Mouse (Mus musculus): ENCODE data around the gene Tln2. TPM values are rescaled to one million over a fixed set of nuclear protein-coding genes. Genes with fewer than 3 reads are reported as not detected.

Tln2 gene
- total RNA-seq, 1 experiment from 2014 or later: 30.4 TPM

DNA sequence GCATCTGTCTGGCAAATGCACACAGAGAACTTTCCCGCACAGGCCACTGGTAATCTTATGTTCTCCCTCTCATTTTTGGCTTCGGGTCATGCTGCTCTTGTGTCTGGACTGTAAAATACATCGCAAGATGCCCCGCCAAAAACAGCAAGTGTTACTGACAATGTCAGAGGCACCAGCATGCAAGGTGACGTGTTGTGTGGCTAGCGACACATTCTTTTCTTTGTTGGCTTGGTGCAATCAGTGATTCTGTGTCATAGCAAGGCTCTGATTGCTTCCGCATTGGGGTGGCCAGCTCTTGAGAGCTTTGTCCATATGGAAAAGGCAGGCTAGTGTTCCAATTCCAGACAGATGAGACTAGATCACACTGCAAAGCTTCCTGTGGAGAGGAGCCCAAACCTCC is 288.8 kb downstream of the Tln2 start:
- DNase-seq: no peak

DNA sequence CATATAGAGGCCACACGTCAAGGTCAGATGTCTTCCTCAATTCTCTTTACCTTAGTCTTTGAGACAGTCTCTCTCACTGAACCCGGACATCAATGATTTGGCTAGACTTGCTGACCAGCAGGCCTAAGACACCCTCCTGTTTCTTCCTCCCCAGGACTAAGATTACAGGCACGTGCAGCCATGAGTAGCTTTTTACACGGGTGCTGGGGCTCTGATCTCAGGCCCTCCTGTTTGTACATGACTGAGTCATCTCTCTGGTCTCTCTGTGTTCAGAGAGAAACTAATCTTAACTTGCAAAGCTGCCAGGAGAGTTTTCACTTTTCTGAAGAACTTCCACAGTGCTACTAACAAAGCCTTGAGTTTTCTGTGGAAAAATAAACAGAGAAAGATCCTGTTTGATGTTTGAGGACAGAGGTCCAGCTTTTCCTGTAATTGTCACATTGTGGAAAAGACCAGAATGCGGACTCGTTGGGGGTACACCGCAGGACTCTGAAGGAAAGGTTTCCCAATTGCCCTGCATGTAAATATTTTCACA is 289.4 kb downstream of the Tln2 start:
- no peak for DNase-seq

DNA sequence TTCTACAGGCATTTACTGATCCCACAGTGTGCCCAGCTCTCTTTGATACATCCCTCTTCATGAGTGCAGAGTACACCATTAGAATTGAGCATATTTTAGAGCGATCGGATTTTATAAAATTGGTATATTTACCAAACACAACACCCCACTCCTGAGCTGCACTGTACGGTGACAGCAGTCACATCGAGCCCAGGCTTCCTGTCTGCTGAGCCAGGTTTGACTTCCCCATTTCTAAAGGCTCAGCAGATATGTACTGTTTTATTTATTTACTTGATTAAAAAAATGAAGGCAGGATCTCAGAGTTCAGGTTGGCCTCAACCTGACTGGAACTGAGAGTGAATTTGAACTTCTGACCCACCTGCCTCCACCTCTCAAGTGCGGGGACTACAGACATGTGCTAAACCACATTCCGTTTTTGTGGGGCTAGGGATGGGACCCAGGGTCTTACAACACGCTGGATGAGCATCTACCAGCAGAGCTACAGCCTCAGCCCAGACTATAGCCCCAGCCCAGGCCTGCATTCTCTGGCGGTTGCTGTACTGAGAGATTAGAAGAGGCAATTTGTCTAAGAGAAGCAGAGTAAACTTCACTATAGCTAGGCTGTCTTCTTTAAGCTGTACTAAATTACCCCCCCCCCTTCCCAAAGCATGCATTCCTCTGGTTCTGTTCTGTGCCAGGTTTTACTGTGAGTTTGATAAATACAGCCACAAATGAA is 292.1 kb downstream of the Tln2 start:
- DNase-seq: no peak

DNA sequence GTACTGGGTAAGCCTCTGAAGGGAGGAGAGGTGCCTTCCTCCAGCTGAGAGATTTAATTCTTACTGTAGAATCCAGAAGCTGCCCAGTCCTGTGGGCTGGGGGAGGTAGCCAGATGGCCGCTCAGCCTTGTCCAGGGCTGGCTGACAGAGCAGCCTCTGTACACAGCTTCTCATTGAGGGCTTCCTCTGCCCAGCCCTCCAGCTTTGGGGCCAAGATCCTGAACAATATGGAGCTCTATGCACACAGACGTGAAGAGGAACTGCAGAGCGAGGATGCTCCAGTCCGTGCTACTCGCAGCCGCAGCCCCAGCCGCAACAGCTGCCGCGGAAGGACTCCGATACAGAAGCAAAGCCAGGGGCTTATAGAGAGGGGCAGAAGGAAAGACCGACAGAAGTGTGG is 294.0 kb downstream of the Tln2 start:
- no peak for DNase-seq

DNA sequence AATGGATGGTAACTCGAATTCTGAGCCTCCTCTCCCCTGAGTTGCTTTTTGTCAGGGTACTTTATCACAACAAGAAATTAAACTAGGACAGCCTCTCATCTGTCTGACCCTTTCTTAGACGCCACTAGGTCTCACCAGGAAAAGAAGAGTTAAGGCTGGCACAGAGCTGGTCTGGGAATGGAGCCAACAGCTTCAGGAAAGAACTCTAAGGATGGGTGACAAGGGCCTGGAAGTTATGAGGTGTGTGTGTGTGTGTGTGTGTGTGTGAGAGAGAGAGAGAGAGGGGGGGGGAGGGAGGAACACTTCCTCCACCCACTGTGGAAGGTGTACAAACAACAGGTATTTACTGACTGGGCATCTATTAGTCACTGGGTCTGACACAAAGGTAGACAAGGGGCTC is 294.6 kb downstream of the Tln2 start:
- DNase-seq: peak; percentile 21

DNA sequence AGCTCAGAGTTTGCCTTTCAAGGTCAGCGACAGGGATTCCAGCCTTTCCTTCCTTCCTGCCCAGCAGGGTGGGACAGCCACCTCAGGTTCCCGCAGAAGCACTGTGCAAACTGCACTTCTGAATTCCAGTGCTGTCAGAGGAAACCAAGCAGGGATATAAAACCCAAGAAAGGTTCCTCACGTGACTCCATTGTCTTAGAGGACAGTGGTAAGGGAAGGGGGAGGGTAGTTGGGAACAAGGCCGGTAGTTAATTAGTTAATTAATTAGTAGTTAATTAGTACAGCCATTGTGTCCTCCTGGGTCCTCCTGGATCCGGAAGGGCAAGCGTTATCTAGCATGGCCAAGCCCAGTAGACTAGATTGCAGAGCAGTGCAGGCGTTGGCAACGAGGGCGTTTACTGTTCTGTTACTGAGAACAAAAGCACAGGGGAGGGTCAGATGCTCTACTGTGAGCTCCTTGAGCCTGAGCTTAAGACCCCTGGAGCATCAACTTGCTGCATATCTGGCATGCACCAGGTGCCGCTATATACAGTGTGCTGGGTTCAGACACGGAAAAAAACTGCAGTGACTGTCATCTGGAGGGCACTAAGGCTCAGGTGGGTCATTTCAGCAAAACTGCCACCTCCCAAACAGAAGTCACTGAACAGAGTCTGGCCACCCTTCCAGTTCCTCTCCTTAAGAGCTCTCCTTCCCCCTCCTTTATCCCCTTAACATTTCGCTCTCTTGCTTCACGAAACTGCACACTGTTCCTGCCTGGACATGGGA is 298.5 kb downstream of the Tln2 start:
- DNase-seq: no peak

DNA sequence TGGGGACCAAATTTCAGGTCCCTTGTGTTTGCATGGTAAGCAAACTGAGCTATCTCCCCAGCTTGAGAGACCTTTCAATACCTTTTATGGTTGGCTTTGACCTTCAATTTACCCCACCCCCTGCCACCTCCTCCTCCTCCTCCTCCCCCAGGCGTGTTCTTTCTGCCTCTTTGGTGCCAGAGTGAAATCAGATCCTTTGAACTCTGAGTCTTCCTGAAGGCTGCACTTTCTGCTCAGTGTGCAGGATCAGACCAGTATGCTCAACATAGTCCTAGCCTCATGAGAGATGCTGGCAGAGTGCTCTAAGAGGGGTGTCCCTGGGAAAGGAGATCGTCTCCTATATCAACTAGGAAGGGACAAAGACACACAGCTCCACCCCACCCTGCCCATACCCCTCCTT is 309.4 kb downstream of the Tln2 start:
- DNase-seq: no peak

DNA sequence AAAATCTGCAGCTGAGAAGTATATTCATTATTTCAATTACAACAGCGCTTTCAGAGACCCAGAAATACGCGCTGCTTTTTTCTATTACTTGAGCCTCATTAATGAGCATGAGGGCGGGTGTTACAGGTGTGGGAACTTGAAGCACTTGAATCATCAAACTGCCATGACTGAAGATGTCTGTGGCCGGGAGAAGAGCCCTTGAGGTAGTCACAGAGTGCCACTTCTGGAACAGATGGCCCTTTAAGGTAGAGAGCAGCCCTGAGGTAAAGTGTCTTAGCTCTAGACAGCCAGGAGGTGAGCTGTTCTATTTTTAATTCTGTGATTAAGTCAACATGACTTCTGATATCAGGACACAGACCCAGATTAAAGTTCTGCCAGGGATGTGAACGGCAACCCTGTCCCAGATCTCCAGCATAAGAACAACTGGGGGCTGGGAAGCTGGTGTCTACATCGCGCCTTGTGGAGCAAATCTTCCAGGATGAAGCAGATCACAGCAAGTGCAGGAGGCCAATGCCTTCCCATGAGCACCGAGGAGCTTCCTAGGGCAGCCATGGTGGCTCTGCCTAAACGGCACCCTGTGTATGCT is 312.0 kb downstream of the Tln2 start:
- DNase-seq: no peak

DNA sequence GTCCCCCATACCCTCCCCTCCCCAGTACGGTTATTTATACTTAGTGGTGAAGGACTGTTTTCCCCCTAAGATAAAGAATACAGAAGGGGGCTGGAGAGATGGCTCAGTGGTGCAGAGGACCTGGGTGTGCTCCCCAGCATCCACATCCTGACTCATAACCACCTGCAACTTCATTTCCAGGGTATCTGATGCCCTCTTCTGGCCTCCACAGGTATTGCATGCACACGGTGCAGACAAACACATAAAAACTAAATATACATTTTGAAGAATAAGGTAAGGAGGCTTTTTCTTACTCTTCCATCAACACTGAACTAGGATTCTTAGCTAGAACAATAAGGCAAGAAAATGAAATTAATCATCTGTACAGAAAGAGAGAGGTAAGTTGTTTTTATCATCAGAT is 314.2 kb downstream of the Tln2 start:
- no peak for DNase-seq

DNA sequence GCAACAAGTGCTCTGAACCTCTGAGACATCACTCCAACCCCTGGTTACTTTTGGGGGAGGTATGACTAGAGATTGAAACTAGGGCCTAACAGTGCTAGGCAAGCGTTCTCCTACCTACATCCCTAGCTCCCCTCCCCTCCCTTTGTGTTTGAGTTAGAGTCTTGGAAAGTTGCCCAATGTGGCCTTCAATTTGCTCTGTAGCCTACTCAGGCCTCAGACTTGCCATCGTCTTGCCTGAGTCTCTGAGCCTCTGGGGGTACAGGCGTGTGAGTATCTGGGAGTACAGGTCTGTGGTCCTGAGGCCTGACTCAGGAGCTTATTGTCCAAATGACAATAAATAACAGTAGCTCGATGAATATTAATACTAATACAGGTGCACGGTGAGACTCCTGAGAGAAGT is 317.8 kb downstream of the Tln2 start:
- no peak for DNase-seq

DNA sequence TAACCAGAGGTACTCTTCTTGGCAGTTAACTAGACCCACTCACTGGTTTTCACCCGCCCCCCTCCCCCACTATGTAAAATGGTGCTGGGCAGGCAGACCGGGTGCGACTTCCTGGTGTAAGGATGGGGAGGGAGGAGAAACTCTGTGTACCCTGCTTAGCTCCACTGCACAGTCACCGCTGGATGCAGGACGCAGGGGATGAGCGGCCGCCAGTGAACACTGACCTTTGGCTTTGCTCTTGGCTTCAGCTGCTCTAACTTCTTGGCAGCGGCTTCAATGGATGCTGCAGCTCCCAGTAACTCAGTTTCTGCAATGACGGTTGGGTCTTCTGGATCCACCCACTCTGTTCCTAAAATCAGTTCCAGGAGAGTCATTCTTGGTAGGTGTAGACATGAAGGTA is 319.0 kb downstream of the Tln2 start:
- DNase-seq: peak; percentile 46

DNA sequence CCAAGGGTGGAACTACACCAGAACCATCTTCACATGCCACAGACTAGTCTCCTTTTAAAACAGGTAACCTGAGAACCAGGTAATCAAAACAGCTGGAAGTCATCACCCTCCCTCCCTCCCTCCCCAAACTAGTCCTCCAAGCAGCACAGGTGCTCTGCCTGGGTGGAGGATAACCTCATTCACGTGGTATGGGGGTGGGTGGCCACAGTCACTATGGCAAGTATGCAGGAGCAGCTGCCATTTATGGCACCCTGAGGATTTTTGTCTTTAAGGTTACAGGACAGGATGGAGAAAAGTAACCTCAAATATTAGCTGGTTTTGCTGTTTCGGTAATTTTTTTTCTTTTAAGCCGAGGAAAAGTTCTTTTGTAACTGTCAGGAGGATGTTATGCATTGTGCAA is 322.5 kb downstream of the Tln2 start:
- DNase-seq: no peak

DNA sequence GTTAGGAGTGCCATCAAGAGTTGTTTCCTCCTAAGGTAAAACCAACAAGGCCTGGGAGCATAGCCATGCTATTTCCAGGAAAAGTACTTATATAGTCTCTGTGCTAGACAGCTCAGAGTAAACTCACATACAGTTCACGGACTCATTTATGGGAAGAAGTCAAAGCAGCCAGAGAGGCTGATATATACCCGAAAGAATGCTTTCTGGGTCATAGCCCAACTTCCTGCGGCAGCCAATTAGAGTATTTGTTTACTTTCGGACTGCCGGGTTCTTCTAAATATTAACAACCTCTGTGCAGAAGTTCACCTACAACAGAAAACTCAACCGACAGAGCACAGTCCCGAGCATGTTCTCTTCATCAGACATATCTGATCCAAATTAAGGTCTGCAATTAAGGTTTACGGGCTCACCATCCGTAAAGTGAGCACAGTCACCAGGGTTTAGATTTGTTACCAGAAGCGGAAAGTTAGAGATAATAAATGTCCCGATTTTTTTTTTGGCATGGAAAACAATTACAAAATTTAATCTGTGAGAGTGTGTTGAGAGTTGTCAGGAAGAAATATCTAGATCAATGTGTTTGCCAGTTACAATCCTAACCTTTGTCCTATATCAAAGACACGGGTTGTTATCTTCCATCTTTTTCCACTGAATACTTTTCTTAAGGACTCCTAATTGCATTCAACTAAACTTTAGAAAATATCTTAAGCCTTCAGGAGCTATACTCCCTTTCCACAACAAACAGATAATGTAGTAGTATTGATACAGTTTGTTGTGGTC is 323.9 kb downstream of the Tln2 start:
- DNase-seq: no peak

DNA sequence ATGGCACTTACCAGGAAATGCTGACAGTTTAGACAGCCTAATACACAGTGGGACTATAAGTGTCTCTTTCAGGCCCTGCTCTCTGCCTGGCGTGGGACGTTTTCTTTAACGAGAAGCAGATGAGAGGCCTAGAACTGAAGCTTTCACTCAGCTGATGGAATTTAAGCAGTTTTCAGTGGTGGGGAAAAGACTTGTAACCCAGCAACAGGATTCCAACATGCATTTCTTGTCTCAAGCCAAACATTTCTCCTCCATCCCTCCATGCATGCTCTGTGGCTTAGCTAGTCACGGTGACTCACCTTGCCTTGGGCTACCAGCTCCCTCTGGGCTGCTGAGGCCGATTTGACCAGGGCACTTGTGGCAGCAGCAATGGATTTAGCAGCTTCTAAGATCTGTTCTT is 330.5 kb downstream of the Tln2 start:
- DNase-seq: no peak

DNA sequence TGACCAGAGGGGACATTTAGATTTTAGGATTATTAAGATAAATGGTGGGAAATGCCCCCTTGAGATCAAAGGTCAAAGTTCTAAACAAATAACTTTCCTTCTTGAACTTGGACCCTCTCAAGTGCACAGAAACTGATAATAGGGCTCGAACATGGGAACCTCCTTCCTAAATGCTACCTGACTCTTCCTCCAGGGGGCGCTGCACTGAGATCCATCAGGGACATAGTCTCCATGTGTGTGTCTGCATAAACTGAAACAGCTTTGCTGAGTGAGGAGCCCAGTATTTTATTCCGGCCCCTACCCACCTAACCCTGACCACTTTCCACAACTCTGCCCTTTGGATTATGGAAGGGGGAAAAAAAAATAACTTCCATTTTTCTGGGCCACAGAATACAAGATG is 339.1 kb downstream of the Tln2 start:
- peak; percentile 28 for DNase-seq

DNA sequence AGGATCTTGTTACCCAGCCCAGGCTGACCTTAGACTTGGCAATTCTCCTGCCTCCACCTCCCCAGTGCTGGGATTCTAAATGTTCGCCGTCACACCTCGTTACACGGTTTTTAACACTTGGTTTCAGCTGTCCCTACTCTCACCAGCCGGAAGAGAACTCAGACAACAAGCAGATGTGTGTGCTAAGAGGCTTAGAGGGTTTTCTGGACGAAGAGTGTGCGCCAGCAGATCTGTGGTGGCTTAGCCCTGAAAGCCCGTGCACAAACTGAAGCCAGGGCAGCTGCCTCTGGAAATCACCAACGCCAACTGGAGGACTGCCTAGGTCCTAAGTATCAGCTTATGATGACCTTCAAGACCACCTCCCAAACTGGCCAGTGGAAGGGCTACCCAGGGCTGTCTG is 341.5 kb downstream of the Tln2 start:
- DNase-seq: no peak

DNA sequence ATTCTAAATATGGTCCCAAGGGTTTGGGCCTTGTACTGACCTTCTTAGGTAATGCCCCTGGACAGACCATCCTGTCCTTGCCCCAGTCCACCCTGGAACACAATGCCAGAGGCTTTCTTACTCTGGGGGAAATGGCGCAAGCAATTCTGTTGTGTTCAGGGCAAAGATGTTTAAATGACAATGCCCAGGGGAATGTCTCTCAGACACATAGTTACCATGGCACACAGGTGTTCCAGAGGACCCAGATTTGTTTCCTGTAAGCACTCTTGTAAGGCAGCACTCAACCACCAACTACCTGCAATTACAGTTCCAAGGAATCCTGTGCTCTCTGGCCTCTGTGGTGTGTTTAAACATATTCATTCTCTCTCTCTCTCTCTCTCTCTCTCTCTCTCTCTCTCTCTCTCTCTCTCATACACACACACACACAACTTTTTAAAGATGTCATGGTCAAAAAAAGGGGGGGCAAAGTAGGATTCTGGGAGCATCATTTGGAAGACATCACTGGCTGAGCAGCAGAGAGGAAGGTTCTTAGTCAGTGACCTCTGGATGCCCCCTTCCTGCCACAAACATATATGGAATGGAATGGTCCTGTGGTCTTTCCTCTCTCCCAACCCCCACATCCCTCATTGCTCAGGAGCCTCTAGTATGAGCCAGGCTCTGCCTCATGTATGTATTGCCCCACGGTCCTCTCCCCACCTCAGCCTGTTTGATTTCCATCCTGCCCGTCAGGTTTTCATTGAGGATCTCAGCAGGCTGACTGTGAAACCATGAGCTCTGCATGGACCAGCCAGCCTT is 345.1 kb downstream of the Tln2 start:
- no peak for DNase-seq

DNA sequence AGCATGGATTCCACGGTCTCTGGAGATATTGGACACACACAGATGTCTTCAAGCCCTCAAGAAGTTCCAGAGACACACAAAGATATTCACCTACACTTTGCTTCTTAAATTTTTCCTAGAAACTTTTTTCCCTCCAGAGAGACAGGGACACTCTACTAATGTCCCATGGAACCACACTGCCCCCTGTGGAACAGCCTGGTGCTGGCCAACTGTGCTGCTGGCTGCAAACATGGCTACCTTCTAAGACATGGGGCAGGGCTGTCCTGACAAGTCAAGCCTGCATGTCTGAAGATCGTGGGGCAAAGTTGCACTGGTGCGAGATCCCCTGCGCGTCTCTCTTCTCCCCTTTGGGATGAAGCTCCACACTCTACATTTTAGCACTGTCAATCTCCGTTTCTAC is 346.2 kb downstream of the Tln2 start:
- DNase-seq: peak; percentile 80

DNA sequence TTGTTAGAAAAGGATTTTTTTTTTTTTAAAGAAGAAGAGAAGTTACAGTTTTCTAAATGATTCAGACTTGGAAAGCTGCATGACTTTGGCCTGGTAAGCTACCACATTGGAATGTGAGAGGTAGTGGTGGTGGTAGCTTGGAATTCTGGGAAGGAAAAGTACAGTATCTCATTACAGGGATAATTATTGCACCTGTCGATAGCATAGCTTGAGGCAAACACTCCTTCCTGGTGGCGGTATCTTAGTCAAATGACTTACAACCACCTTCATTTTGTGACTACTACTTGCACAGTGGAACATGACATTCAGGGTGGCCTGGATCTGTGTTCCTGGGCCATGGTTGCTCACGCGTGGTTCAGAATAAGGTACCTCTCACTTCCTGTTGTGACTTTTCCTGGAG is 348.3 kb downstream of the Tln2 start:
- DNase-seq: no peak

DNA sequence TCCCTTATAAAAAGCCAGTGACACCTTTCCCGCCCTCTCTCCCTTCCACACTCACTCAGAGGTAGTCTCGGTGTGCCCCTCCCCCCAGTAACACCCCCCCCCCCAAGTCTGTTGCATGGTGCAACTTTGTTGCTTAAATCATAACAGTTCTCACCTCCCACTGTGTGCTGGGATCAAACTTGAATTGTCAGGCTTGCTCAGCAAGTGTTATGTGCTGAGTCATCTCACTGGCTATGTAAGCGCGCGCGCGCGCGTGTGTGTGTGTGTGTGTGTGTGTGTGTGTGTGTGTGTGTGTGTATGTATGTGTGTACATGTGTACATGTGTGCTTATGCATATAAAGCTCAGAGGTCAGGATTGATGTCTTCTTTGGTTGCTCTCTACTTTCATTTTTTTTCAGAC is 350.1 kb downstream of the Tln2 start:
- no peak for DNase-seq

DNA sequence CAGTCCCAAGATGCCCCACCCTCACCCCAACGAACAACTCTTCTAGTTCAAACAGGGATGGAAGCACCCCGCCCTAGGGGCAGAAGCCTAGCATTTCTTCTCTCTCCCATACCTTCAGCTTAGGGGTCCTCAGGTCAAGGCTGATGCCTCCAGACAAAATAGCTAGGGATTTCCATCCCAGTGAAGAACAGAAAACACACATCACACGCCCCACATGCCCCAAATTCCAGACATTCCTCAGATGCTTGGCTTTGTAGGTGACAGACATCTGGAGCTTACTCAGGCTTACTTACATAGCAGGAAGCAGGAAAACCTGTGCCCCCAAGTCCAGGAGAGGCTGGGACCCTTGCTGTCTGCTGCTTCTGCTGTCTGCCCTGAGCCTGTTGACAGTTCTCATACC is 351.1 kb downstream of the Tln2 start:
- DNase-seq: no peak

DNA sequence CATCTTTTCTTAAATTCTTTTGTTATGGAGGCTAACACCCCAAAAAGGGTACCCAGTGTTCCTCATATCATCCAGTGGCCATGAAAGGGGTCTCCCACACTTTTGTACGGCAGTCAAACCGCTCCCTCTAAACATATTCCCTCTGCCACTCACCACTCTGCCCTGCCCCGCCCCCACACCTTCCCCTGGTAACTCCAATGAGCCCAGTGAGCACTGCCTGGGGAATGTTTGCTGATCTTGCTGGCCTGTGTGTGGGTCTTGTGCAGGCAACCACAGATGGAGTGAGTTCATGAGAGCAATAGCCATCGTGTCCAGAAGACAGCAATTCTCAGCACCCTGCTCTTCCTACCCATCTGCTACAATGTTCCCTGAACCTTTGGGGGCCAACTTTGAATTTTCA is 354.3 kb downstream of the Tln2 start:
- DNase-seq: no peak

Data from adrenal gland, postnatal 25 days (tissue).